Mouse (Mus musculus) small intestine, adult 10 weeks (tissue): ENCODE results near the gene Mup13. TPM values are rescaled to one million over a fixed set of nuclear protein-coding genes. Genes with fewer than 3 reads are reported as not detected.

Experiments
- polyA plus RNA-seq: library from polyadenylated mRNA; stranded (reverse); fragments of 350-450 nt; fragmentation: Illumina TruSeq; extraction: RNeasy Lipid Tissue Mini Kit (QIAGEN cat#74804); gene quantifications from one replicate; pipeline ENCODE4 v1.2.3, GENCODE M21; 2014; ENCODE audit warnings: low replicate concordance

Gene Mup13
- not detected for polyA plus RNA-seq

GRCm38 (mm10) chr4:61228186-61228585 is at the start of gene Mup13:
Gene Mup13, minus strand, starts transcription at chr4:61228286.

Other genes starting within 250 kb of the Mup13 start
- gene Mup14, start 75.7 kb upstream of the Mup13 start, polyA plus RNA-seq = not detected
- not detected for gene Mup15, start 211.5 kb upstream of the Mup13 start, polyA plus RNA-seq